Mouse (Mus musculus): ENCODE data around the gene Eif4ebp2. TPM values are rescaled to one million over a fixed set of nuclear protein-coding genes. Genes with fewer than 3 reads are reported as not detected.

The Eif4ebp2 gene
- polyA plus RNA-seq, 1 experiment from 2014 or later, result 47.4 TPM

DNA sequence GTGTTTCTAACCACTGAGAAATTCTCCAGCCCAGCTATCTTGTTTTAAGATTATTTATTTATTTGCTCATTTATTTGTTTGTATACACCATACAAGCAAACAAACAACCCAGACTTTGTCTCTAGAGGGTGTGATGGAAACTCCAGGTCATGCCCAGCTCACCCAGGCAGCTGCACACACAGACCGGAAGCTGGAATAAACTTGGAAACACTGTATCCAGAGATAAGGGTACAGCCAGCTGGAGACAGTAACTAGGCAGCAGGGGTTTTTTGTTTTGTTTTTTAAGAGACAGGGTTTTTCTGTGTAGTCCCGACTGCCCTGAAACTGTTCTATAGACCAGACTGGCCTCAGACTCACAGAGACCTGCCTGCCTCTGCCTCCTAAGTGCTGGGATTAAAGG, 62.3 kb downstream of the Eif4ebp2 start:
- POLR2A ChIA-PET, result no interaction called here
- in situ Hi-C loops (cut with MboI; ENCODE audit: low pct_unique_long_range_greater_than_20kb), result no loop called here
- ATAC-seq (no peak), DNase-seq (ENCODE audit: low read depth, low spot score) (no peak)
- no peak for TF ChIP-seq CTCF (IDR thresholded peaks at IDR 0.05)
- CTCF ChIA-PET, result no interaction called here
- H3K27me3 ChIP-seq, result peaks cover 4% of the 10 kb centered on the region

DNA sequence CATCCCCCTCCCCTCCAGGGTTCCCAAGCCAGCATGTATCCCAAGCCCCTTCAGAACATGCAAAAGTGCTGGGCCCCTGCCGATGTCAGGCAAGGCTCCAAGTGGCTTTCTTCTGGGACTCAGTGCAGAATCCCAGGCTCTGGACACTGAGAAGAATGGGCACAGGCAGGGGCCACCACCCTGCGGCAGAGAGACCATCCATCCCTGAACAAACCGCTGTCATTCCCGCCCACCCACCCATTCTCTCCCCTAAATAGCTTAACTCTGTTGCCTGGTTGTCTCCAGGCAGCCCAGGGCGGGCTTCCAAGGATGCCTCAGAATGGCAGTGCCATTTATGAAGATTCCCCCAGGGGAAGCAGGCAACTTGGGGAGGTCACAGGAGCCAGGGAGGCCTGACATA, 63.4 kb downstream of the Eif4ebp2 start:
- ATAC-seq (no peak), DNase-seq (ENCODE audit: low read depth, low spot score) (no peak)
- in situ Hi-C loops (cut with MboI; ENCODE audit: low pct_unique_long_range_greater_than_20kb), result no loop called here
- CTCF ChIA-PET, result no interaction called here
- peaks cover 4% of the 10 kb centered on the region for H3K27me3 ChIP-seq
- POLR2A ChIA-PET, result no interaction called here
- TF ChIP-seq CTCF (IDR thresholded peaks at IDR 0.05), result no peak

DNA sequence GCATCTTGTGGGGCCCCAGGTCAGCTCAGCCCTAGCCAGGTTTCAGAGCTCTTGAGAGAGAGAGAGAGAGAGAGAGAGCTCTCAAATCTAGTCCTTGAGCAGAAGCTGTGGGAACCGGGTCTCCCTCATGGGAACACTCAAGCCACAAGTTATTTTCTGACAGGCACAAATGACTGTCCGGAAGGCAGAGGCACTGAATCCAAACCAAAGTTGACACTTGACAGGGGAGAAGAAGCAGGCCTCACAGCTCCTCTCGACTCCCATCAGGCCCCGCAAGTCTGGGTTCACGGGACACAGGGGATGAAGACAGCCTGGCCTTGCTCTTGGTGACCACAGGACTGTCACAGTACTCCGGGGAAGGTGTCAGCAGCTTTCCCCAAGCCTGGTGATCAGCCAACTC, 66.2 kb downstream of the Eif4ebp2 start:
- H3K27me3 ChIP-seq, result peaks cover 4% of the 10 kb centered on the region
- ATAC-seq (no peak), DNase-seq (ENCODE audit: low read depth, low spot score) (no peak)
- TF ChIP-seq CTCF (IDR thresholded peaks at IDR 0.05), result no peak
- in situ Hi-C loops (cut with MboI; ENCODE audit: low pct_unique_long_range_greater_than_20kb), result no loop called here
- ChIA-PET POLR2A (interaction anchor here (1.1 kb wide), 1 partner anchor 11 kb away, joined by 3 read pairs; no protein-coding TSS in a partner anchor), CTCF (no interaction called here)

DNA sequence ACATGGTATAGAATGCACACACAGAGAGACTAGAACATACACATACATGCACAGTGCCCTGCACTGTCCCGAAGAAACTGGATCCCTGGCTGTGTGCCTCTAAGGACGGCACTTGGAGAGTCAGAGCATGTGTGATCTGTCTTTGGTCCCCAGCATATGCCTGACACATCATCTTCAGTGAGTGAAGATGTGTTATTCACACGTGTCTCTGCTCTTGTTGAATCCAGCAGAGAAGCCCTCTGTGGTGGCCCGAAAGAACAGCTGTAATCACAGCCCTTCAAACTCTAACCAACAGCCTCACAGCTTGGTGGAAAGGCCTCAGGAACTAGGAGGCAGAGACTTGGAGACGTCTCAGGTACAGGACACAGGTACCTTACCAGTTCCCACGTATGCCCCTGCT, 67.3 kb downstream of the Eif4ebp2 start:
- CTCF ChIA-PET, result interaction anchor here (1.2 kb wide), 1 partner anchor 14 kb away, joined by 4 read pairs; no protein-coding TSS in a partner anchor
- ATAC-seq, result no peak
- in situ Hi-C loops (cut with MboI; ENCODE audit: low pct_unique_long_range_greater_than_20kb), result no loop called here

DNA sequence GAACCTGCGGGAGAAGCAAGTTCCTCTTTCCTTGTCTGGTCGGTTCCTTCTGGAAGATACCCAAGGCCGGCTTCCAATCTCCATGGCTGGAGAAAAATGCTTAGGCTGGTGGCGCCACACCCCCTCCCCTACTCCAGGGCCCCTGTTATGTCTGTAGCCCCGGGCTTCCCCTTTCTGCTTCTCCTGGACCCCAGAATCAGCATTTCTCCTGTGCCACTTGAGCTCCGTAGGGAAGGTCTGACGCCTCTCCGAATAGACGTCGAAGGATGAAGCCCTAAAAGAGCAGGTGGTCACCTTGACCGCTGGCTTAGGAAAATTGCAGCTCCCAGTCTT, 68.8 kb downstream of the Eif4ebp2 start:
- POLR2A ChIA-PET, result interaction anchor here (1.4 kb wide), 1 partner anchor 215 kb away, joined by 3 read pairs; no protein-coding TSS in a partner anchor
- DNase-seq (ENCODE audit: low read depth, low spot score) (no peak), ATAC-seq (no peak)
- in situ Hi-C loops (cut with MboI; ENCODE audit: low pct_unique_long_range_greater_than_20kb), result no loop called here
- CTCF ChIA-PET, result no interaction called here
- H3K27me3 ChIP-seq, result no peaks in the 10 kb centered on the region
- no peak for TF ChIP-seq CTCF (IDR thresholded peaks at IDR 0.05)

More for the DNA sequence above, 67.3 kb downstream of the Eif4ebp2 start:
- DNase-seq (ENCODE audit: low read depth, low spot score), result no peak
- TF ChIP-seq CTCF (IDR thresholded peaks at IDR 0.05), result no peak
- H3K27me3 ChIP-seq, result peaks cover 1% of the 10 kb centered on the region
- POLR2A ChIA-PET, result no interaction called here

DNA sequence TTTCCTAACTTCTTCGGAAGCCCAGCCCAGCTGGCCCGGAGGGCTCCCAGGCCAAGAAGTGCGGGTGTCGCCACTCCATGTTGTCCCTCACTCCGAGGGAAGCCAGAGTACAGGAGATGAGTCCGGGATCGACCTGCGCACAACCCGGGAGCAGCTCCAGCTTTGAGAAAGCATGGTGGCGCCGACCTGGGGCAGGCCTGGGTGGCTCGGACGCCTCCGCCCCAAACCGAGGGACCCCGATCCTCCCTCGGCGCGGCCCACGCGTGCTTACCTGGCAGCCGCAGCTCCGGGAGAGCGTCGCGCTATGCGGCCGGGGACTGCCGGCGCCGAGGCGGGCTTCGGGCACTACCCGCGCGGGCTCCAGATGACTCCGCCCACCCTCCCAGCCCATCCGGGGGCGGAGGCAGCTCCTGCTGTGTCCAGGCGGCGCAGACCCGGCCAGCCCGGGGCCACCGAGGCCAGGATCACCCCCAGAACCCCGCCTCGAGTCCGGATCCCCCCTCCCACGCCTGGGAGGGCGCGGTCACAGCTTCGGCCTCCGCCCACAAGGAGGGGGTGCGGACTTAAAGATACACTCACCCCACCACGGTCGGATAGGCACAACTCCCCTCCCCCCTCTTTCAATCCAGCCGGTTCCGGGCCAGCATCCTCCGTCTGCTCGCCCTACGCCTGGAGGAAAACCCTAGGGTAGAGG, 69.3 kb downstream of the Eif4ebp2 start, which contains the start of gene Pald1:
Gene Pald1, minus strand, starts transcription at position 510 of the 694 bp plus-strand sequence.
- ATAC-seq (peak; percentile 83), DNase-seq (ENCODE audit: low read depth, low spot score) (peak; percentile 37)
- ChIA-PET POLR2A (interaction anchor here (0.6 to 1.4 kb wide), 3 partner anchors 10 to 214 kb away, joined by 3 read pairs; no protein-coding TSS in a partner anchor), CTCF (no interaction called here)
- TF ChIP-seq CTCF (IDR thresholded peaks at IDR 0.05), result no peak
- H3K27me3 ChIP-seq, result no peaks in the 10 kb centered on the region
- in situ Hi-C loops (cut with MboI; ENCODE audit: low pct_unique_long_range_greater_than_20kb), result no loop called here

DNA sequence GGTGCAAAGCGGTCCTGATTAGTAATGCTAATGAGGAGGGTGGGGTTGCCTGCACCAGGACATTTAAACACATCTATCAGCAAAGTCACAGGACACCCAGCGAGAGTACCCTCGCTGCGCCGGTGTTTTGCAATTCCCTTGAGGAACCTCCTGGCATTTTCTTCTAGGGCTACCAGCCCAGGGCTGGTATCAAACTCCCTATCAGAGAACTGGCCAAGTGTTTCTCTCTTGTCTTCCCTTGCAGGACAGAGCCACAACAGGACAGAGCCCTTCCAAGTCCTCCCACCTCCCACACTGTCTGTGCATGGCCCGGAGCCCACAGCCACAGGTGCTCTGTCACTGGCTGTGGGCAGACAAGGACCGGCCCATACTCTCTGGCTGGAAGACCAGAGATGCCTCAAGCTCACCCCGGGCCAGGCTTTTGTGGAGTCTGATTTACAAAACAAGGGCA, 70.2 kb downstream of the Eif4ebp2 start:
- ChIA-PET POLR2A (interaction anchor here (0.7 to 1.4 kb wide), 2 partner anchors 11 to 213 kb away, joined by 3 read pairs; no protein-coding TSS in a partner anchor), CTCF (no interaction called here)
- TF ChIP-seq CTCF (IDR thresholded peaks at IDR 0.05), result no peak
- in situ Hi-C loops (cut with MboI; ENCODE audit: low pct_unique_long_range_greater_than_20kb), result no loop called here
- DNase-seq (ENCODE audit: low read depth, low spot score) (no peak), ATAC-seq (peak; percentile 23)
- no peaks in the 10 kb centered on the region for H3K27me3 ChIP-seq

DNA sequence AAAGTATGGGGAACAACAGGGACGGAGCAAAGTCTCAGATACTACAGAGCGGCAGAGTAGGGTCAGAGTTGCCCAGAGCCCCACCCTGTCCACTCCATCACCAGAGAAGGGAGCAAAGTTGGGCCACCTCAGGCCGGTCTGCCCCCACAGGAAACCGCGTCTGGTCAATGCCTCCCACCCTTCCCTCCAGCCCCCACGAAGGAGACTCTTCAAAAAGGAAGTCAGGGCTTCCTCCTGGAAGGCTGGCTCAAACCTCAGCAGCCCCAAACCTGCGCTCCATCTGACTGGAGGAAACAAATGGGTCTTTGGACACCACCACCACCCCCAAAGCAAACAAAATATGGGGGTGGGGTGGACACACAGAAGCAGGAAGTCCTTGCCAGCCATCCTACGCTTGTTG, 70.6 kb downstream of the Eif4ebp2 start:
- DNase-seq (ENCODE audit: low read depth, low spot score) (no peak), ATAC-seq (no peak)
- TF ChIP-seq CTCF (IDR thresholded peaks at IDR 0.05), result no peak
- POLR2A ChIA-PET, result no interaction called here
- in situ Hi-C loops (cut with MboI; ENCODE audit: low pct_unique_long_range_greater_than_20kb), result no loop called here
- CTCF ChIA-PET, result no interaction called here
- H3K27me3 ChIP-seq, result no peaks in the 10 kb centered on the region

DNA sequence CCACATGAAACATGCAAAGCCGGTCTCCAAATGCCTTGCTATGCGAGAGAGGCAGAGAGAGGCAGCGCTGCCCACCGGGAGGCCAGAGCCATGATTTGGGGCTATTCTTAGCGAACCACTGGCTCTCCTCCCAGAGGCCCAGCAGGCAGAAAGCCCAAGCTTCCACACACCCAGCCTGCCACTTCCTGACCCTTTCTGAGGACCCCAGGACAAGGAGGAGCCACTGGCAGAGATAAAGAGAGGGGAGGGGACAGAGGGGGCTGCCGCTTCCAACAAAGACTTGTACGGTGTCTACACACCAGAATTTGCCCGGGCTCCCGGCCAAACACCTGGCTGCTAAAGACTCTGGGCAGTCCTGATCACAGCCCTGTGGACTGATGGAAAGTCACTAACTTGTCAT, 72.3 kb downstream of the Eif4ebp2 start:
- no peak for ATAC-seq
- in situ Hi-C loops (cut with MboI; ENCODE audit: low pct_unique_long_range_greater_than_20kb), result no loop called here

DNA sequence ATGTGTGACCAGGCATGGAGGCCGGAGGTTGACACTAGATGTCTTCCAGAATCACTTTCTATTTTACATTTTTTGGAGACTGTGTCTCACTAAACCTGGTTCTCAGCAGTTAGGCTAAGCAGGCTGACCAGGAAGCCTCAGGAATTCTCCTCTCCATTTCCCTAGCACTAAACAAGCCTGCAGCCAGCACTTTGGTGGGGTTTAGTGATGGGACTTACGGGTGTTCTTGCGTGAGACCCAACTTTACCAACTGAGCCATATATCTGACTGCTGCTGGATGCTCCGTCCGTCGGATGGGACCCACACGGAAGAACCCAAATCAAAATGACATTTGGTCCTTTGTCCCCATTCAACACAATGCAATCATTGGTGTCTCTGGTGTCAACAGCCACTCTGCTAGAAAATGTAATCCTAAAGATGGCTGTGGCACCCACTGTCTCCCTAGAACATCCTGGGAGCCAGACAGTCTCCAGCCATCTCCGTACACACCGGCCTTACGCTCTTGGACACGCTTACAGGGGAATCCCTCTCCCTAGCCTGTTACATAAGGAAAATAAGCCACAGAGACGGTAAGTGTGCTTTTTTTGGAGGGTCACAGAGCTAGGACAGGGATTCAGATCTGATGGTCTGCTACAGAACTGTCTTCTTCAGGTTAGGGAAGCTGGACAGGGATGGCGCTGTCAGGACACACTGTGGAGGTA, 73.0 kb downstream of the Eif4ebp2 start:
- ATAC-seq, result no peak
- no peak for DNase-seq (ENCODE audit: low read depth, low spot score)
- in situ Hi-C loops (cut with MboI; ENCODE audit: low pct_unique_long_range_greater_than_20kb), result no loop called here
- ChIA-PET POLR2A (interaction anchor here (0.6 kb wide), 1 partner anchor 40 kb away, joined by 3 read pairs; no protein-coding TSS in a partner anchor), CTCF (interaction anchor here (1.1 kb wide), 1 partner anchor 39 kb away, joined by 3 read pairs; no protein-coding TSS in a partner anchor)
- TF ChIP-seq CTCF (IDR thresholded peaks at IDR 0.05), result no peak
- no peaks in the 10 kb centered on the region for H3K27me3 ChIP-seq

More for the DNA sequence above, 72.3 kb downstream of the Eif4ebp2 start:
- POLR2A ChIA-PET, result interaction anchor here (0.6 kb wide), 1 partner anchor 39 kb away, joined by 3 read pairs; no protein-coding TSS in a partner anchor
- no peaks in the 10 kb centered on the region for H3K27me3 ChIP-seq
- no peak for TF ChIP-seq CTCF (IDR thresholded peaks at IDR 0.05)
- DNase-seq (ENCODE audit: low read depth, low spot score), result no peak
- CTCF ChIA-PET, result interaction anchor here (1.1 to 1.2 kb wide), 2 partner anchors 19 to 39 kb away, joined by 3 read pairs; no protein-coding TSS in a partner anchor

DNA sequence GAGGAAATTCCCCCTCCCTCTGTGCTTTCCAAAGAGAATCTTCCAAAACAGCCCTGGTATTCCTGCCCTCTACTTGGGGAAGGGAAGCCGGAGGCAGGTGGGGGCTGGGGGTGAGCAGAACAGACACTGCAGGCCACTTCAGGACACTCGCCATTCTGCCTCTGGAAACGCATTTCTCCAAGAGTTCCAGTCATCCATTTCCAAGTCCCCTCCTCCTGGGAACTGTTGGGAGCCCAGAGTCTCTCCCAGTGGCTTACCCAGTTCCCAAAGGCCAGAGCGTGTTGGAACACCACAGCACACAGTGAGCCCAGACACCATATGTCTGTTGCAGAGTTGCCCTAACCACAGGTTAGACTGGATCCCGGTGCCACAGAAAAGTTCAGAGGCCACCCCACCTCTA, 73.8 kb downstream of the Eif4ebp2 start:
- TF ChIP-seq CTCF (IDR thresholded peaks at IDR 0.05), result no peak
- ATAC-seq (no peak), DNase-seq (ENCODE audit: low read depth, low spot score) (no peak)
- in situ Hi-C loops (cut with MboI; ENCODE audit: low pct_unique_long_range_greater_than_20kb), result no loop called here
- CTCF ChIA-PET, result no interaction called here
- POLR2A ChIA-PET, result no interaction called here
- H3K27me3 ChIP-seq, result no peaks in the 10 kb centered on the region

Other genes with a start within 250 kb of the Eif4ebp2 start
- 13.2 TPM for gene Adamts14, start 179.2 kb downstream of the Eif4ebp2 start, polyA plus RNA-seq (2021)
- gene Prf1, start 154.8 kb downstream of the Eif4ebp2 start, polyA plus RNA-seq (2021), result not detected
- 14.5 TPM for gene Pald1, start 69.1 kb downstream of the Eif4ebp2 start, polyA plus RNA-seq (2021)
- gene Nodal, start 34.7 kb downstream of the Eif4ebp2 start, polyA plus RNA-seq (2021), result not detected
- 14.0 TPM for gene Lrrc20, start 23.1 kb upstream of the Eif4ebp2 start, polyA plus RNA-seq (2021)
- gene Npffr1, start 142.8 kb upstream of the Eif4ebp2 start, polyA plus RNA-seq (2021), result 0.26 TPM
- 112 TPM for gene Ppa1, start 195.9 kb upstream of the Eif4ebp2 start, polyA plus RNA-seq (2021)
- 146 TPM for gene Sar1a, start 227.6 kb upstream of the Eif4ebp2 start, polyA plus RNA-seq (2021)
- 30.6 TPM for gene Tysnd1, start 242.9 kb upstream of the Eif4ebp2 start, polyA plus RNA-seq (2021)

Measured in Patski (cell line).